Mouse (Mus musculus) gastrocnemius, adult 8-10 months (tissue): ENCODE data around the gene Slc16a13. TPM values are rescaled to one million over a fixed set of nuclear protein-coding genes. Genes with fewer than 3 reads are reported as not detected.

ENCODE experiments used
- DNase-seq, 2 experiments: peaks; one replicate each; pipeline ENCODE4 v3.0.0; 2022; ENCODE audit warnings: low spot score in 2 of 2
- total RNA-seq, 4 experiments: library from RNA; stranded (reverse); gene quantifications; 2 replicates each; pipeline ENCODE4 v1.2.4; 2022

The Slc16a13 gene
- total RNA-seq, 4 experiments from 2014 or later = 0.13 to 0.89 (median 0.35) TPM

- DNase-seq = no peak
Measured at GRCm38 (mm10) chr11:70232546-70232945, 11.7 kb upstream of the Slc16a13 start.

GRCm38 (mm10) chr11:70230239-70230727 lies 9.4 kb upstream of the Slc16a13 start:
- DNase-seq = peak; percentile 59 to 71

- no peak for DNase-seq
Measured at GRCm38 (mm10) chr11:70229260-70230010, 8.6 kb upstream of the Slc16a13 start, which contains the start of gene Bcl6b. TSS of gene Bcl6b (minus strand) at chr11:70229798.

- peak; percentile 62 to 66 for DNase-seq
Measured at GRCm38 (mm10) chr11:70228828-70229227, 8.0 kb upstream of the Slc16a13 start.

- no peak for DNase-seq
Measured at GRCm38 (mm10) chr11:70227661-70228245, 6.9 kb upstream of the Slc16a13 start.

- no peak for DNase-seq
Measured at GRCm38 (mm10) chr11:70227126-70227525, 6.3 kb upstream of the Slc16a13 start.

- no peak for DNase-seq
Measured at GRCm38 (mm10) chr11:70226602-70226890, 5.7 kb upstream of the Slc16a13 start.

GRCm38 (mm10) chr11:70225798-70226601 lies 5.1 kb upstream of the Slc16a13 start:
- DNase-seq = no peak

- no peak for DNase-seq
Measured at GRCm38 (mm10) chr11:70223724-70224123, 2.9 kb upstream of the Slc16a13 start.

GRCm38 (mm10) chr11:70221603-70222500 lies 988 bp upstream of the Slc16a13 start:
- DNase-seq = no peak

GRCm38 (mm10) chr11:70220323-70220722 lies 541 bp downstream of the Slc16a13 start:
- DNase-seq = no peak

GRCm38 (mm10) chr11:70219873-70220272 lies 991 bp downstream of the Slc16a13 start:
- DNase-seq = no peak

GRCm38 (mm10) chr11:70218741-70219470 lies 2.0 kb downstream of the Slc16a13 start:
- DNase-seq = no peak

- DNase-seq = no peak
Measured at GRCm38 (mm10) chr11:70218039-70218438, 2.8 kb downstream of the Slc16a13 start.

- no peak for DNase-seq
Measured at GRCm38 (mm10) chr11:70216103-70216502, 4.8 kb downstream of the Slc16a13 start.

GRCm38 (mm10) chr11:70215301-70215700 lies 5.6 kb downstream of the Slc16a13 start:
- DNase-seq = no peak

- DNase-seq = no peak
Measured at GRCm38 (mm10) chr11:70214856-70215209, 6.0 kb downstream of the Slc16a13 start.

- no peak for DNase-seq
Measured at GRCm38 (mm10) chr11:70214191-70214855, 6.5 kb downstream of the Slc16a13 start.

GRCm38 (mm10) chr11:70213736-70214135 lies 7.1 kb downstream of the Slc16a13 start:
- DNase-seq = no peak

- DNase-seq = no peak
Measured at GRCm38 (mm10) chr11:70212896-70213295, 8.0 kb downstream of the Slc16a13 start.
